Mouse (Mus musculus) left cerebral cortex, adult 18-20 months (tissue): ENCODE measurements around the gene Fam161a. TPM values are rescaled to one million over a fixed set of nuclear protein-coding genes. Genes with fewer than 3 reads are reported as not detected.
"Not testable (repeated sequence)": the region's sequence is repeated elsewhere in the genome, so short reads cannot be mapped to it uniquely, and the experiment has no call there.

Experiments
- DNase-seq, 2 experiments: peaks; one replicate each; pipeline ENCODE4 v3.0.0; 2021 to 2022; ENCODE audit warnings: low spot score in 2 of 2, mixed read lengths in 1 of 2
- total RNA-seq, 2 experiments: library from RNA; stranded (reverse); gene quantifications; 2 replicates each; pipeline ENCODE4 v1.2.3; 2021

The Fam161a gene
- total RNA-seq, 2 experiments from 2014 or later: 3.2 to 5.2 TPM

DNA sequence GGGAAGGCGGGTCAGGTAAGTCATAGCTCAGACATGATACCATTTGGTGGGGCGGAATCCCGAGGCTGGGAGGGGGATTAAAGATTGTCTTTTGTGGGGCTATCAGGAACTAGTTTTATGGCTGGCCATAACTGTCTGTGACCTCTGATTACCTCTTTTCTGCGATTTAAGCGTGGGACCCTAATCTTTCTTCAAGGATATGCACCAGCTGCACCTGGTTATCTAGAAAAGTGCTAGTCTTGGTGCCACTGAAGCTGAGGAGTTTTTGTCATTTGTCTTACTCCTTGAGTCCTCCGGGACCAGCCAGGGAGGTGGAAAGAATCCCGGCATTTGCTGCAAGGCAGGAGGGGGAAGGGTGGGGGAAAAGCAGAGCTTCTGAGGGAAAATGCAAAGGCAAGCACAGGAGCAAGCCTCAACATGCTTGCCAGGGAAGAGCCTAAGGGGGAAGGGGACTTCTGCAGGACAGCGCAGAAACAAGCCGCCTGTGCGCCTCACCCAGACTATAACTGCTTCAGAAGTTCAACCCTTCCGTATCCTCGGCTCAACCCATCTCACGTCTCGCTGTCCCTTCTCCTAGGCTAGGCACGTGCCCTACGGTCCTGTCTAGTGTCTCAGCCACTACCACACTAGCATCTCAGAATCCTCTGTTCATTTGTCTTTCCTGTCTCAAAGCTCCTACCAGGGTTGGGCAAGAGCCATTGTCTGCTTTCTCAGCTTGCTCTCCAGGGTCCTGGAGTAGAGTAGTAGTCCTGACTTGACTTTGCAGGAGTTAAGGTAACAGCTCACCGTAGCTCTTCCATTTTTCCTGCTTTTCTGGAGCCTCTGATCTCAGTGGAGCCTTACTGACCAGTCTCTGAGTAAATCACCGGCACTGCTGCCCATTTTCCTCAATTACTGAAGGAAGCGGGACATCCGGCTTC is 40.6 kb downstream of the Fam161a start:
- DNase-seq: no peak

DNA sequence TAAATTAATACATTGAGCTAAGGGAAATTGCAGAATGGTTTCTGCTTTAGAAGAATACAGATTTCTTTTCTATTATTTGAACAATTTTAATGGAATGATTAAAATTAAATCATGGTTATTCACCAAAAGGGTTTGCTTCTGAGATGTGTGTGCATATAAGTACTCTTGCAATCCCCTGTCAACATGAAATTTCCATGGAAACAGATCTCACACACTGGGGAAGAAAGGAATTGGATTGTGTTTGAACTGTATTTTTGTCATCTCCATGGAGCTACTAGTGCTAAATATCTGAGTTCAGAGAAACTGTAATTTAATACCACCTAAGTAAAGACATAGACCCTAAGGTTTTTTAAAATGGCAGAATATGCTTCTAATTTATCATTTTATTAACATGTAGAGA is 42.3 kb downstream of the Fam161a start:
- no peak for DNase-seq

DNA sequence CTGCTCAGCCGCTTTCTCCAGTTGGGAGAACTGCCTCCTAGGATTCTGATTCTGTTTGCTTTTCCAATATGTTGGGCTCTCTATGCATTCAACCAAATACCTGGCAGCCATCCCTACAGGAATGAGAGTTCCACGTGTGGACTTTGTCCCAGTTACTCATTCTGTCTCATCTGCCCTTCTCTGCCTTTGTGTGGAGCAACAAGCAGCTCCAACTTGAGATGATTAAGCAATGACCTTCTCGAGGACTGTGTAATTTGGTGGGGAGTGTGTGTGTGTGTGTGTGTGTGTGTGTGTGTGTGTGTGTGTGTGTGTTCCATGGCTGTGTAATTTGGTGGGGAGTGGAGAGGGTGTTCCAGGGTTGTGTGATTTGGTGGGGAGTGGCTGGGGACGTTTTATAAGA is 45.0 kb downstream of the Fam161a start:
- no peak for DNase-seq

DNA sequence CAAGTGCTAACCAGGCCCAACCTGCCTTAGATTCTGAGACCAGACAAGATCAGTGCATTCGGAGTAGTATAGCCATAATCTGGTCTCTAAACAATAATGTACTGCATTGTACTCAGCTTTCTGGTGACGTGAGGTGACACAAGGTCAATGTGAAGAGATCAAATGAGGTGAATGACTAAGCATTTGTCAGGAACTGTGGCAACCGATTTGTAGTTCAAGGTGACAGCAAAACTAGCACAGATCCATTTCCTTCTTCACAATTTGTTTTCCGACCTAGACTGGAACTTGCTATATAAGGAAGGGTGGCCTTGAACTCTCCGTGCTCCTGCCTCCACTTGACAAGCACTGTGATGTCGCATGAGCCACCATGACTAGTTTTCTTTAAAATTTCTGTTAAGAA is 55.8 kb downstream of the Fam161a start:
- no peak for DNase-seq

DNA sequence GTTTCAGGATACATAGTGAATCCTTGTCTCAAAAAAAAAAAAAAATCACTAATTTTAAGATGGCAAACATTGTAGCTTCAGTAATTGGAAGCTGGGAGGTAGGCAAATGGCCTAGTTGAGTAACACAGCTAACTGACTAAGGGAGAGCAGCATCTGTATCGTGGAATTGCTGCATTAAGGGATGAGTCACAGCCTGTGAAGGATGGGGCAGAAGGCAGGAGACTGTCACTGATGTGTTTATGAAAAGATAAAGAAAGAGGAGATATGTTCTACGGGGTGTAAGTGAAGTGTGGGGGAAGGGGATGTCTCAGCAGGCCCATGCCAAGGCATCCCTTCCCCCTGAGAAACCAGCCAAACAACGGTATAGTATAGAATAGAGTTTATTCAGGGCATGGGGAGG is 56.5 kb downstream of the Fam161a start:
- DNase-seq: peak in 1 of 2 experiments; percentile 13

DNA sequence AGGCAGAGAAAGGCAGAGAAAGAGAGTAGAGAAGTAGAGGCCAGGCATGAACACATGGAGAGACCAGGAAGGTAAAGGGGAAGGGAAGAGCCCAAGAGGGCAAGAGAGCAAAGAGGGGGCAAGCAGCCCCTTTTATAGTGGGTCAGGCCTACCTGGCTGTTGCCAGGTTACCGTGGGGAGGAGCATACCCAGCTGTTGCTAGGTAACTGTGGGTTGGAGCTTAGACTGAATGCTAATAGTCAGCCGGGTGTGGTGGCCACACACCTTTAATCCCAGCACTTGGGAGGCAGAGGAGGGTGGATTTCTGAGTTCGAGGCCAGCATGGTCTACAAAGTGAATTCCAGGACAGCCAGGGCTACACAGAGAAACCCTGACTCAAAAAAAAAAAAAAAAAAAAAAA is 56.9 kb downstream of the Fam161a start:
- not testable (repeated sequence) for DNase-seq

DNA sequence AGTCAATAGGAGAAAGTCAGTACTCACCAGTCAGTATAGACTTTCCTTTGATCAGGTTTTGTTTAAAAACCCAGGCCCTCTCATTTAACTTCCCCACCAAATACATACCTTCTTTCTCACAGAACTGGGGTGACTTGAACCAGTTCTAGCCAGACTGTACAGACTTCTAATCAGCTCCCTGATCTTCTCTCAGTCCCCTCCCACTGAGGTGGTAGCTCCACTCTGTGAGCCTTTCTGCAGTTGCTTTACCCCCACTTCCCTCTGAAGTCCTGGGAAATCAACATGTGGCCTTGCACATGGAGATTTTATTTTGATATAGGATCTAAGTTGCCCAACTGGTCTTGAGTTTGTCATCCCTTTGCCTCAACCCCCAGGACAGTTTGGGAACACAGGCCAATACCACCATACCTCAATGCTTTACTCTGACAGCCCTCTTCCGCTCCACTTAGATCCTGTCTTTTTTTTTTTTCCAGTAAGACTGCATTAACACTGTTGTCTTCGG is 57.9 kb downstream of the Fam161a start:
- no peak for DNase-seq

DNA sequence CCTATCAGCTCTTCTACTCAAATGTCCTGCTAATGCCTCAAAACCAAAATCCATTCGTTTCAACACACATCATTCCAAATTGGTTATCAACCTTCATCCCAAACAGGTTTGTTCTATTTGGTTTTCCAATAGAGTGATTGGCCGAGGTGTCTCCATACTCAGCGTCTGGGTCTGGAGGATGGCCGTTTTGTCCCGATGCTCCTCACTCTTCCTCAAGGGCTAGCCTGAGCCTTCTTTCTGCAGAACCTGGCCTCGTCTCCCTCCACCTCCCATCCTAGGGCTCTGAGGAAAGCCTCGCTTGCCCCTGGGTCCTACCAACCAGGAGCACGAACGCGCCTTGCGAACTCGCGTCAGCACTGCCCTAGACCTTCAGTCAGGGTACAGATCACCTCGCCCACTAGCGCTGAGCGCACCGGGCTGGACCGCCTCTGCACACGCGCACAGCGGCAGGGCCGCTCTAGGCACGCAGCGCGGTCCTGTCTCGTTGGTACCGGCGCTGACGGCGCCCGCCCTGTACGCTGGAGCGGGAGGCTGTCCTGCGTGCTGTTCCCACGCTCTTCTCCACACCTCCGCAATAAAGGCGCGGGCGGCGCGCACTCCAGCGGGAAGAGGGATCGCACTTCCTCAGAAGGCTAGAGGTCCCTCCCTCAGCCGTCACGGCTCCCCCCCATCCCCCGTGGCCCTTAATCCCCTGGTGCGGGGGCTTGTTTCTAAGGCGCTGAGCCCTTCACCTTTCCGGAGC is 60.2 kb downstream of the Fam161a start:
- peak; percentile 86 to 93 for DNase-seq

DNA sequence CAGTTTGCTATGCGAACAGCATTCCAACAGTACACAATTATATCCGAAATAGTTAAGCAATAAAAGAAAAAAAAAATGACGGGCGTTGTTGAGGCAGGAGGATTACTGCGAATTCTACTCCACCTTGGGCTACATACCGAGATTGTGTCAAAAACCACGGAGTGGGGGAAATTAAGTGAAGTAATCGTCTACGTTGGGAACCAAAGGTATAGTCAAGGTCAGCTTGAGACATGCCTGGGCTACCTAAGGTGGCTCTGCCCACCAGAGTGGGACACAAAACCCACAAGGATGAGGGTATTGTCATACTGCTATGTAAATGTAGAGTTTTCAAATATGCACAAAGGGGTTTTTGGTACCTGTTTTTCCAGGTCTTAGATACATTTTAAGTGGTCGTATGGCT is 60.9 kb downstream of the Fam161a start:
- DNase-seq: no peak

DNA sequence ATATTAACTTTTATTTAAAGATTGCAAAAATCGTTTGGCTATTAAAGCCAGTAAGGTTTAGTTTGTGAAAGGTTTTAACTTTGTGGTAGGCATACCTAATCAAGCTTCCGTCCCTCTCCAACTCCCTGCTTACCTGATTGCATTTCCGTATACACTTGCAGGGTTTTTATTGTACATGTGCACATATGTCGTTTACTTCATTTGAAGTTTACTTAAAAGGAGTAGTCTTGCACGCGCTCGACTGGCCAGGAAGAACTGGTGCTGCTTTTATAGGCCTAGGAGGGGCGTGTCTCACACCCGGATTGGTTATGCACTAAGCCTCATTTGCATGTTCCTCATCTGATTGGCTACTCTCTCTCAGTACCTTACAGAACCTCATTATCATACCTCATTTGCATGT is 61.7 kb downstream of the Fam161a start:
- not testable (repeated sequence) for DNase-seq

DNA sequence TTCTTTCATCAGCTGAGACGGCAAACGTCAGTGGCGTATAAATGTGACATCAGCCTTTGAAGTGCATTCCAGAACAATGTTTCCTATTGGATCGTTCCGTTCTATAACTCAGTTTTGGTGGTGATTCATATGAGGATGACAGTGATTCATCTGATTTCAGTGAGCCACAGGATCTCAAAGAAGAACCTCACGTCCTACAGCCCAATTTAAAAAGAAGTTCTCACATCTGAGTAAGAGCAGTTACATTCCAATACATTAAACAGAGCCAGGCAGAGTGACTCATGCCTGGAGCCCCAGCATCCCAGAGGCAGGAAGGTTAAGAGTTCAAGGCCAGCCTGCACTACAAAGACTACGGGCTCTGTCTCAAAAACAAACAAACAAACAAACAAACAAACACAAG is 67.5 kb downstream of the Fam161a start:
- peak; percentile 17 for DNase-seq

DNA sequence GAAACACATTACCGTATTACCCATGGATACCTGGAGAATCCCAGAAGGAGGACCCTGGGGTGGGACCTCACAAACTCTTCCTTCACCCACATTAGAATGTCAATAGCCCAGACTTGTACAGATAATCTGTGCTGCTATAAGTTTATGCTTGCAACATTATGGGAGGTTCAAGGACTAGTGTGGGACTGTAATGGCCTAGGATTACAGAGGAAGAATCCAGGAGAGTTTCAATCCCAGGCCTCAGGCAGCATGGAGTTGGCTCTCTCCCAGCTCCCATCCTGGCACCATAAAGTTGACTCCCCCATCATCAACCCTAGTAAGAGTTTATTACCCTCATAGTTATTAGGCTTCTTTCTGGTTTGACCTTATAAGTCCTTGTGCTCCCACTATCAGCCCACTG is 71.2 kb downstream of the Fam161a start:
- no peak for DNase-seq

Other genes starting within 250 kb of the Fam161a start
- gene B3gnt2, start 146.6 kb upstream of the Fam161a start, total RNA-seq: 10 to 100 TPM; 13.5 to 19.3 TPM
- gene Zrsr1, start 35.5 kb upstream of the Fam161a start, total RNA-seq: 10 to 100 TPM; 70.9 to 72.5 TPM
- gene Gm28048, start 25.4 kb upstream of the Fam161a start, total RNA-seq: 10 to 100 TPM; 10.1 to 11.3 TPM
- 10 to 100 TPM; 46.4 to 47.6 TPM for gene Commd1, start 25.1 kb upstream of the Fam161a start, total RNA-seq
- gene Cct4, start 17.0 kb upstream of the Fam161a start, total RNA-seq: 100 to 1,000 TPM; 111 to 117 TPM
- 10 to 100 TPM; 60.9 to 65.2 TPM for gene Xpo1, start 248.5 kb downstream of the Fam161a start, total RNA-seq